Mouse (Mus musculus): ENCODE measurements at regions not wholly inside any gene's neighbourhood (a gene's known extent, or its start where the extent isn't known, plus 50 kb on each side); places are given as distances from the start of the nearest gene placed in this dataset.

GRCm38 (mm10) chrX:106766812-106767211 lies 73.6 kb downstream of the Rtl3 start:
- peak in 1 of 2 experiments; percentile 1 for DNase-seq
- intact Hi-C loops (cut with DNase I): loop anchor here (2.0 to 10.0 kb wide), 2 partner anchors 186 to 282 kb away; partner anchors contain the start of gene Fndc3c1
